Mouse (Mus musculus) left cerebral cortex, adult 9 months (tissue): ENCODE data around the gene Cyp27a1.
A peak's percentile ranks its signal among the peaks of the same experiment; 100 is the strongest.

Experiments
- DNase-seq, 2 experiments: peaks; one replicate each; pipeline ENCODE4 v3.0.0; 2022; ENCODE audit warnings: low spot score in 2 of 2

Gene Cyp27a1

GRCm38 (mm10) chr1:74713099-74713858, at the start of gene Cyp27a1:
Cyp27a1 (plus strand) TSS chr1:74713574.
- DNase-seq: peak in 1 of 2 experiments; percentile 21

DNA sequence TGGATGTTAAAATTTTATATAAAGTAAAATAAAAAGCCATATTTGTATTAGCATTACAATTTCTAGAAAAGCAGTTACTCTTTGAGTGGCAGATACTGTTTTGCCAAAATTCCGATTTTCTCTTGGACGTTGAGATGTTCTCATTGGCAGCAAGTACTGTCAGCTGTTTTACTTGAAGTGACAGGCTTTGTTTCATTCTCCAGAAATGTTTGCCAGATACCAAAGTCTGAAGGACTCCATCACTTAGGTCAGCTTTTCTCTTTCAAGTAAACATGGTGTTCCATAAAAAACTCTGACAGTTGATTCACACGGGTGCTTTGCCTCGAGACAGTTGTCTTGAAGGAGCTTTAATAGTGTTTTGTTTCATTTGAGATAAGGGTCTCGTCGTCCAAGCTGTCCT, 48.2 kb upstream of the Cyp27a1 start:
- no peak for DNase-seq

- DNase-seq: no peak
Observed at GRCm38 (mm10) chr1:74668371-74668770, 45.0 kb upstream of the Cyp27a1 start.

- DNase-seq: no peak
Observed at GRCm38 (mm10) chr1:74672731-74673130, 40.6 kb upstream of the Cyp27a1 start.

- DNase-seq: no peak
Observed at GRCm38 (mm10) chr1:74676863-74677262, 36.5 kb upstream of the Cyp27a1 start.

DNA sequence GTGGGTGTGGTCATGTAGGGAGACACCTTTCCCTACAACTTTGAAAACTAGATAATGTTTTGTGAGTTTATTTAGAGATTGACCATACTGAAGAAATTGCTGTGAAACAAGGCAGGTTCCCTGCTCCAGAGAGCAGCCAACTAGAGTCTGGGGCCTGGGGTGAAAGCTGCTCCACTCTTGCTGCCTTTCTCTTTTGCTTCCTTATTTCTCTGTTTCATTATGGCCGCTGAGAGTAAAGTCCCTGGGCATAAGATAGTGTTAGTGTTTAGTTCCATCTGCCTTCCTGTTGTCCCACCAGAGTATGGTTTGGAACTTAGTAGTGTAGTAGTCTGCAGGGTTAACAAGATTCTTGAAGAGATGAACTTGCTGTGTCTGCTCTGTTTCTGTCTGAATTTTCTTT, 35.5 kb upstream of the Cyp27a1 start:
- DNase-seq: no peak

GRCm38 (mm10) chr1:74687131-74687530, 26.2 kb upstream of the Cyp27a1 start:
- DNase-seq: no peak

GRCm38 (mm10) chr1:74693891-74694583, 19.3 kb upstream of the Cyp27a1 start:
- DNase-seq: no peak

- DNase-seq: no peak
Observed at GRCm38 (mm10) chr1:74695836-74696235, 17.5 kb upstream of the Cyp27a1 start.

GRCm38 (mm10) chr1:74697416-74697815, 16.0 kb upstream of the Cyp27a1 start:
- no peak for DNase-seq

GRCm38 (mm10) chr1:74698353-74698752, 15.0 kb upstream of the Cyp27a1 start:
- DNase-seq: no peak

- no peak for DNase-seq
Observed at GRCm38 (mm10) chr1:74698791-74699190, 14.6 kb upstream of the Cyp27a1 start.

DNA sequence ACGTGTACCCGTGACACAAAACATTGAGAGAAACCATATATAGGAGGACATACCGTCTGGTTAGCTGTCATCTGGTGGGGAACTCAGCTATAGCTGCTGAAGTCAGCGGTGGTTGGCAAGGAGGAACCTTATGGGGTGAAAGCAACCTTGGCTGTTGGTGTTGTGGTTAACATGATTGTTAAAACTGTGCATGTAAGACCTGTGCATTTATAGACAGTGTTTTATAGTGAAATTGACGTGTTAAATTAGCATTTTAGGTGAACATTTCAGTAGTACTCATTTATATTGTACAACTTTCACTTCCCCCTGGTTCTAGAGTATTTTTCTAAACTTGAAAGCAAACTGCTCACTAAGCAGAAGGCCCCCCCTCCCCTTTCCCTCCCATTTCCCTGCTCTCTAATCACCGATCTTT, 11.2 kb upstream of the Cyp27a1 start:
- no peak for DNase-seq

DNA sequence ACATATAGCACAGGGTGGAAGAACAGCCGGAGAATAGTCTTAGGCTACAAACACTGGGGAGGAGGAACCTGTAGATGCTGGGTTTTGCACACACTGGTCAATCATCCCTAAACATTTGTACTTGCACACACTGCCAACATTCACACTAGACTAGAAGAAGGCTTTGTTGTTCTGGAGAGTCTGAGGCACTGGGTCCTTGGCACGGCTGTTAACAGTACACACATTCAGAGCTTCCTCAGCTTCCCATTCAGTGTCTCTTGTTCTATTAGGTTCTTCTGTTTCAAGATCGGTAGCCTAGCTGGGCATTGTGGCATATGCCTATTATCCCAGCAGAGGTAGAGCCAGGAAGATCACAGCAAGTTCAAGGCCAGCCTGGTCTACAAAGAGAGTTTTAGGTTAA, 9.2 kb upstream of the Cyp27a1 start:
- peak; percentile 13 to 15 for DNase-seq

DNA sequence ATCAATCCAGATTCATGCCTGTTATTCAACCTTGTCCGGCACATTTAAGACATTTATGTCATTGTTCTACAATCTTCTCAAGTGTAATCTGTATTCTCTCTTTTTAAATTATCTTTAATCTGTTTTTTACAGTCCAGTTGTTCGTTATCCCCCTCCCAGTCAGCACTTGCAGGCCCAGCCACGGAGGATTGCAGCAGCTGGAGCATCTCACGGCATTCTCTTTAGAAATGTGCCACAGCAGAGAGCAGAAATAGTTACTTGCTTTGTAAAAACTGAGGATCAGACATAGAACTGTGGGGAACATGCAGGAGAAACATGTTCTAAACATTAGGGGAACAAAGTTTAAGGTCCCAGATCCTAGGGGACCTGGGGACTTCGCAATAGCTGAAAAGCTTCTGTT, 8.4 kb upstream of the Cyp27a1 start:
- DNase-seq: no peak

DNA sequence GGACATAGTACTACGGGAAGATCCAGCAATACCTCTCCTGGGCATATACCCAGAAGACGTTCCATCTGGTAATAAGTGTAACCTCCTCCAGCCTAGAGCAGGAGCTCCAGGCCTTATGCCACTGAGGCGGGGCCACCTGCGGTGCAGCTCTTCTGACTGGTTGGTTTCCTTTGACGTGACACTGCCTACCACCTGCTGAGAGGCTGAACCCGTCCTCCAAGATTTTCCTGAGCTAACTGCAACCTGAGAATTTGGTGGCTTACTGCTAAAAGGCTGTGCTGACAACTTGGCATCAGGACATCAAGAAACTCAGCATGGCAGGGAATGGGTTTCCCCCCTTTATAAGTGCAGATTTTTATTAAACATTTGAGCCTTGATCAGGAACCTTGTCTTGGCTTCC, 3.8 kb upstream of the Cyp27a1 start:
- no peak for DNase-seq

- DNase-seq: no peak
Observed at GRCm38 (mm10) chr1:74712046-74712445, 1.3 kb upstream of the Cyp27a1 start.

DNA sequence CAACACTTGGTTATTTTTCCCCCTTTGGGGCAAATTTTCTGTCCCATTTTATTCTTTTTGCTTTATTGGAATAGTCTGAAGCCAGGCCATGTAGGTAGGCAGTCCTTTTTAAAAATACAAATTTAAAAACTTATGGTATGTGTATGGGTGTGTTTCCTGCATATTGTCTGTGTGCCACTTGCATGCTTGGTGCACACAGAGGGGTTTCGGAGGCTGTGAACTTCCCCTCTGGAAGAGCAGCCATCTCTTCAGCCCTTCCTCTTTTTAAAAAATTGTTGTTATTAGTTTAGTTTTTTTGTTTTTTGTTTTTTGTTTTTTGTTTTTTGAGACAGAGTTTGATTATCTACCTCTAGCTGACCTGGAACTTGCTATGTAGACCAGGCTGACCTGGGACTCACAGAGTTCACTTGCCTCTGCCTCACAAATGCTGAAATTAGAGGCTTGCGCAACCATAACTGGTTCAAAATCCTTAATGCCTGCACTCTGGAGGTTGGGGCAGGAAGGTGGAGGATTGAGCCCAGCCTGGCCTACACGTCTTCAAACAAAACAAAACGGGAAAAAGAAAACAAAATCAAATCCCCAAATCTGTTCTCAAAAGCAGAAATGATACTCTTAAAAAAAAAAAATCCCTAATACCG, 794 bp upstream of the Cyp27a1 start:
- no peak for DNase-seq

DNA sequence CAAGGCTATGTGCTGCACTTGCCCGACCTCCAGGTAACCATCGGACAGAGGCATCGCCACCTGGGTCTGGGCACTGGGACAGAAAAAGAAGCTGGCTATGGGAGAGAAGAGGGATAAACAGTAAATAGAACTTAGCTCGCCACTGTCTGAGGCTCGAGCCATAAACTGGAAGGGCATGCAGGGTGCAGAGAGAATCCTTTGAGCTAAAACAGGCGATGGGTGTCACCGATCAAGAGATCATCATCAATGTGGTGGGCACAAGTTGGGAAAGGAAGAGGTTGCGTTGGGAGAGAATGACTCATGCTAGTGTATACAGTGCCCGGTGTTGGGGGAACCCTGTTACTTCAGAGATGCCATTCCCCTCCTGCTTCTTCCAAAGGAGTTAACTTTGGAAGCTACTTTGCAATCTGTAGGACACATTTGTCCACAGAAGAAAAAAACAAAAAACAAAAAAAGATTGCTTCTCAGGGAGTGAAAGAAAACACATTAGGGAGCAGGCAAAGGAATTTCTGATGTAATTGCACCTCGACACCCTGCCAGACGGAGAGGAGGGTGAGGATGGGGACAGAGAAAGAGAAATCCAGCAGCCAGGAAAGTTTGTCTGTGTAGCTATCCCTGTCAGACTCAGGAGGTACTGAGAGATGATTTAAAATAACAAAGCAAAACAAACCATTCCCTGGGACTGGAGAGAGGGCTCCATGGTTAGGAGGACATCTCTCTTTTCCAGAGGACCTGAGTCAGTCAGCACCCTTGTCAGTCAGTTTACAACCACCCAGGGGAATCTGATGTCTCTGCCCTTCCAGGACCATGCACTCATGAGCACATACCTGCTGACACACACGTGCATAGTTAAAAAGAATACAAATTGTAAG, 721 bp downstream of the Cyp27a1 start:
- DNase-seq: no peak

DNA sequence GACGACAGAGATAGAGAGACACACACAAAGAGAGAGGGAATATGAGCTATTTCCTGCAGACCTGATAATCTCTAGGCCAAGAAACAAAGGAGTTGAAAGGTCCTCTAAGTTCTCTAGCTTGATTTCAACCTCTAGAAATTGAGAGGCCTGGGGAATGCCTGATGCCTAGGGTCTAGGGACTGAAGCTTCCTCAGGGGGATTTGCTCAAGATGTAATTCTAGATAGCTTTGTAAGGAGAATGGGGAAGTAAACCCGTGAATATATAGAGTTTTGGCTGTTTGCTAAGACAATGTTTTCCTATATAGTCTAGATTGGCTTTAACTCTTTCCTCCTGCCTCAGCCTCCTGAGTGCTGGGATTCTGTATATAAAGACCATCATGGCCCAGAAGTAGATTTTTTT, 1.6 kb downstream of the Cyp27a1 start:
- DNase-seq: no peak

DNA sequence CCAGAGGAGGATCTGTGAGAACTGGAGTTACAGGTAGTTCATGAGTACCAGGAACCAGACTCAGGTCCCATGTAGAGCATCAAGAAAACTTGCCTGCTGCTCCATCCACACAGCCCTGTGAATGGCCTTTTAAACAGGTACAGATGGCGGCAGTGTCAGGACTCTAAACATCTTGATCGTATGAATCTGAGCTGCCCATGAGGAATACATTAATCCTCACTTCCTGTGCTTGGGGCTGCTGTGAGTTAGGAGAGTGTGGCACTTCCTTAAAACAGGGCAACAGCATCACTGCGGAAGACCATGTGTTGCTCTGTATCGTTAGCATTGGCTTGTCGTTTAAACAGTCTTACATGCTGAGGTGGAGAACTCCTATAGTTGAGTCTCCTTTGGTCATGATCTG, 2.1 kb downstream of the Cyp27a1 start:
- DNase-seq: no peak

GRCm38 (mm10) chr1:74715886-74716285, 2.5 kb downstream of the Cyp27a1 start:
- DNase-seq: no peak
